Mouse (Mus musculus): ENCODE data around the gene Ifi206. TPM values are rescaled to one million over a fixed set of nuclear protein-coding genes. Genes with fewer than 3 reads are reported as not detected.
A peak's percentile ranks its signal among the peaks of the same experiment; 100 is the strongest.
"Not testable (repeated sequence)": the region's sequence is repeated elsewhere in the genome, so short reads cannot be mapped to it uniquely, and the experiment has no call there.

The Ifi206 gene
- polyA plus RNA-seq (2015; fragmentation: Nextera tagmentation; extraction: Ambion mirVana): 3.7 and 4.0 TPM in 2 replicates

DNA sequence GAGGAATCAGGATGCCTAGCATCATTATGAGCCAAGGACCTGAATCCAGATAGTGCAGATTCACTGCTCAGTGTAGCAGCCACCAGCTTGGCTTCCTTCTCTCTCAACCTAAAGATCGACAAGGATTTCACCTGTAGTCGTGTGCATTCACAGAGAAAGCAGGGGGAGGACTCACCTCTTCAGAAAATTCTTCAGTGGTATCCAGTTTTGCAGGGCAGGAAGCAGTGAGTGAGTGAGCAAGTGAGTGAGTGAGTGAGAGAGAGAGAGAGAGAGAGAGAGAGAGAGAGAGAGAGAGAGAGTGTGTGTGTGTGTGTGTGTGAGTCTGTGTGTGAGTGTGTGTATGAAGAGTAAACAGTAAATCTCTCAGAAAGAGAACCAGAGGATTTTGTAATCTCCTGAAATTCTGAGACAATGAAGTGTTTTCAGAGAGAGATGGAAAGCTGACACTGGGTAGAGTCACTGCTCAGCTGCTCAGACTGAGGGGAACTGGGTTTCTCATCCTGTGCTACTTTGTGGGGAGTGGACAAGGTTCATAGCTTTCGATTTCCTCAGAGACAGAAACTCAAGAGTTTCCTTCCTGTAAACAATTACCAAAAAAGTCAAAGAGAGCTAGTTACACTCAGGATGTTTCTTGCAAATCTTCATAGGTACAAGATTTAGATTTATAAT, at the start of gene Ifi206:
Gene Ifi206 (minus strand): TSS at position 230 of the 669 bp plus-strand sequence.
- peak; percentile 50 for DNase-seq (ENCODE audit: low spot score)

DNA sequence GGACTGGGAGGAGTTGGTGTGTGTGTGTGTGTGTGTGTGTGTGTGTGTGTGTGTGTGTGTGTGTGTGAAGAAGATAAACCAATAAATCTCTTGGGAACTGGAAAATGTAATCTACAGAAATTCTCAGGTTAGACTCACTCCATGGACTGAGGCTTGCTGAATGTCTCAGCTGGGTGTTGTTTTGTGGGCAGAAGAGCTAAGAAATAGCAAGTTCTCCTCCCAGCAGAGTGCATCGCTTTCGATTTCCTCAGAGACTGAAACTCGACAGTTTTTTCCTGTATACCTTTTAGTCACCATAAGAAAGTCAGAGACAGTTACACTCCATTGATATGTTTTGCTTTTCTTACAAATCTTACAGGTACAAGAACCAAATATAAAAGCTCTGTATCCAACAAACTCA, 45.0 kb upstream of the Ifi206 start, which contains the start of gene Ifi214:
Gene Ifi214 (minus strand): TSS at position 167 of the 400 bp plus-strand sequence.
- DNase-seq (ENCODE audit: low spot score): not testable (repeated sequence)

GRCm38 (mm10) chr1:173521452-173521851, 30.6 kb upstream of the Ifi206 start:
- DNase-seq (ENCODE audit: low spot score): no peak

- DNase-seq (ENCODE audit: low spot score): not testable (repeated sequence)
Observed at GRCm38 (mm10) chr1:173510595-173510994, 19.8 kb upstream of the Ifi206 start.

GRCm38 (mm10) chr1:173491483-173491882, 642 bp upstream of the Ifi206 start:
- not testable (repeated sequence) for DNase-seq (ENCODE audit: low spot score)

- not testable (repeated sequence) for DNase-seq (ENCODE audit: low spot score)
Observed at GRCm38 (mm10) chr1:173481182-173481574, 9.7 kb downstream of the Ifi206 start.

DNA sequence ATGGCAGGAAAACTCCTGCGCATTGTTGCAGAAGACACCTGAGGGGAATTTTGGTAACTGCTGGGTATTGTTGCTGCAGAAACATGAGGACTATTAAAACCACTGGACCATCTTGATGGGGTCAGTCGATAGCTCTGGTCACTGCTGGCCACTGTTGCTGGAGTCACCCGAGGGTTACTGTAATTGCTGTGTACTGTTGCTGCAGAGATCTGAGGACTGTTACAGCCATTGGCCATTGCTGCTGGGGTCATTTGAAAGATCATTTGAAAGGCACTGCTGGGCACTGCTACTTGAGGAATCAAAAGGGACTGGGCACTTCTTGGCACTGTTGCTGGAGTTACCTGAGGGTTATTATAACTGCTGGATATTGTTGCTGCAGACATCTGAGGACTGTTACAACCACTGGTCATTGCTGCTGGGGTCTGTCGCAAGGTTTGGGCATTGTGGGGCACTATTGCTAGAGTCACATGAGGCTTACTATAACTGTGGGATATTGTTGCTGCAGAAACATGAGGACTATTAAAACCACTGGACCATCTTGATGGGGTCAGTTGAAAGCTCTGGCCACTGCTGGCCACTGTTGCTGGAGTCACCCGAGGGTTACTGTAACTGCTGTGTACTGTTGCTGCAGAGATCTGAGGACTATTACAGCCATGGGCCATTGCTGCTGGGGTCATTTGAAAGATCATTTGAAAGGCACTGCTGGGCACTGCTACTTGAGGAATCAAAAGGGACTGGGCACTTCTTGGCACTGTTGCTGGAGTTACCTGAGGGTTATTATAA, 10.3 kb downstream of the Ifi206 start:
- not testable (repeated sequence) for DNase-seq (ENCODE audit: low spot score)

- no peak for DNase-seq (ENCODE audit: low spot score)
Observed at GRCm38 (mm10) chr1:173456761-173457160, 34.1 kb downstream of the Ifi206 start.

DNA sequence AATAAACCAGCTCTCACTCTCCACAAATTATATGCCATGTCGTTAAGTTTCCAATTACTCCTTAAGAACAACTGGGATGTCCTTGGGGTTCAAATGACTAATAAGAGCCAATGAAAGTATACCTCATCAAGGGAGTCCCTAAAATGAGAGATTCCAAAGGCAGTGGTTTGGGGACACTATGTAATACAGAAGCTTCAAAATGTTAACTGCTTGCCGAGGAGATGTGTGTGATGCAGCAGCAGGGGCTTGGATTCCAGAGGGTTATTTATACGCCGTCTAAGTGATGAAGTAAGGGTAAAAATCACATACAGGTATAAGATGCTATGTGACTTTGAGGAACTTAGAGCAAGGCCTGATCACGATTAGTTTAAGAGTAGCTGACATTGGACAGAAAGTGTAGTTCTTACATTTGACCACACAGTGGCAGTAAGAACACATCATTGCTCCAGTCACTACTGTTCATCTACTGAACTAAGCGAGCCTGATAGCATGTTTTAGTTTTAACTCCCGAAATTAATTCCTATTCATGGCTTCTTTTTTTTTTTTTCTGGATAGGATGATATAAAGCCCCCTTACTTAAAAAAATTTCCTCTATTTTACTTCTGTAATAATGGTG, 34.6 kb downstream of the Ifi206 start:
- DNase-seq (ENCODE audit: low spot score): peak; percentile 67

GRCm38 (mm10) chr1:173451665-173452064, 39.2 kb downstream of the Ifi206 start:
- DNase-seq (ENCODE audit: low spot score): no peak

- no peak for DNase-seq (ENCODE audit: low spot score)
Observed at GRCm38 (mm10) chr1:173450621-173451020, 40.2 kb downstream of the Ifi206 start.

GRCm38 (mm10) chr1:173447067-173447466, 43.8 kb downstream of the Ifi206 start:
- DNase-seq (ENCODE audit: low spot score): no peak

- no peak for DNase-seq (ENCODE audit: low spot score)
Observed at GRCm38 (mm10) chr1:173443061-173443460, 47.8 kb downstream of the Ifi206 start.

DNA sequence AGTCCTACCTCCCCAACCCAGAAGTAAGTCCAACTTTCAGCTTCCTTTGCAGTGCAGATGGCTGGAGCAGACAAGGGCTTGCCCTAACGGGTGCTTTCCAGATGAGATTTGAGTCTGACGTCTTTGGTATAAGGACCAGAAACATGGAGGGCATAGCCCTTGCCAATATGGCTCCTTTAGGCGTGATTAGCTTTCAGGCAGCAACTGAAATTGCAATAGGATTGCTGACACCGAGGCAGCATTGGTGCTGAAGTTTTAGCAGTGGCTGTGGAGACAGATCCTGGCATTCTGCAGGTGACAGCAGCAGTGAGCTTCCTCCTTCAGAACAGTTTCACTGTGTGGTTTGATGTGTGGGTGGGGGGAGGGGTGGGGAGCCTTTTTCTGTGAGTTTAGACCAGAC, 49.6 kb downstream of the Ifi206 start:
- DNase-seq (ENCODE audit: low spot score): peak; percentile 70

GRCm38 (mm10) chr1:173440681-173441080, 50.2 kb downstream of the Ifi206 start:
- peak; percentile 17 for DNase-seq (ENCODE audit: low spot score)

GRCm38 (mm10) chr1:173437161-173437953, 53.5 kb downstream of the Ifi206 start:
- peak; percentile 47 for DNase-seq (ENCODE audit: low spot score)

- peak; percentile 45 for DNase-seq (ENCODE audit: low spot score)
Observed at GRCm38 (mm10) chr1:173432411-173432810, 58.4 kb downstream of the Ifi206 start.

DNA sequence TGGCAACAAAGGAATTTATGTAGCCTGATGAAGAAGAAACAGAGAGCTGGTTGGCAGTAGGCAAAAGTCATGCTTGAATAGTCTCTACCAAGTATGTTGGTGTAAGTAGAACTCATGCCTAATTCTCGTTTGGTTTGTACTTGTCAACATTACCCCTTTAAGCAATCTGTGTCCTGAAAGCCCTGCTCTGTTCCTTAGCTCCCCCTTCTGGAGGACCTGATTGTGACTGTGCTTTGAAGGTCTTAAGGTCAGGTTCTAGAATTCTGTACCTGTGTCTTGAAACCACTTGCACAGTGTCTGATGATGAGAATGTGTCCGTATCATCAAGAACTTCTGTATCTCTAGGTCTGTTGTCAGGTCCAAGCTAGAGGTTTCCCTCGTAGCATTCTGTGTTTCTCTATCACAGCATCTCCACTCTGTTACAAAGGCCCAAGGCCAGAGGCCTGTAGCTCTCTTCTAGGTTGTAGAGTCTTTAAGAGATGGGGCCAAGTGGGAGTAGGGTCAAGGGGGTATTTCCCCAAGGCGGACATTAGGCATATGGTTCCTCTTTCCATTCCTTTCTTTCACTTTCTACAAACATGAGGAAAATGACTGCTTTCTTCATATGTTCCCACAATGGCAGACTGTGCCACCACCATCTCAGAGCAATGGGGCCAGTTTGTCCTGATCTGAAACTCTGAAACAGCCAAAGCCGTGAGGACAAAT, 60.7 kb downstream of the Ifi206 start:
- peak; percentile 27 for DNase-seq (ENCODE audit: low spot score)

DNA sequence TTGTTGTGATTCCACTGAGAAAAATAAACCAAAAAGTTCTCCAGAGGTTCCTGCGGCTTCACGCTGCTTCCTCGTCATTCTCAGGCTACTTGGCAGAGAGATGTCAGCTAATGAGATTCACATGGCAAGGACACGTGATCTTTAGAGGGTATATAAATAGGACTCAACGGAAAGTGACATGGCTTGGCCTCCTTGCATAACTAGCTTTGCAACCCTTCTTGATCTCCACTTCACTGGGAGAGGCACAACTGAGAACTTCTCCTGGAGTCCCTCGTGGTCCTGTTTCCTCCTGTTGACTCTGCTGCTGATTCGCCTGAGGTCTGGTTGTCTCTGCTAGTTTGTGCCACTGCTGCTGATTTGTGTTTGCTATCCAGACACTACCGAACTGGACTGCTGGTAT, 63.5 kb downstream of the Ifi206 start:
- no peak for DNase-seq (ENCODE audit: low spot score)

GRCm38 (mm10) chr1:173426345-173426744, 64.5 kb downstream of the Ifi206 start:
- no peak for DNase-seq (ENCODE audit: low spot score)

- DNase-seq (ENCODE audit: low spot score): peak; percentile 52
Observed at GRCm38 (mm10) chr1:173420374-173420773, 70.5 kb downstream of the Ifi206 start.

Measured in thymus, postnatal 0 days (tissue).